Mouse (Mus musculus) heart, adult 2 months (tissue): ENCODE measurements around the gene Gm11084.

Experiments used
- CTCF ChIP-seq: fragments of 200-600 bp; IDR thresholded peaks from 2 replicates; pipeline ENCODE4 v1.8.1; 2022; ENCODE audit warnings: antibody characterized with exemption, mild to moderate bottlenecking, moderate library complexity
- EP300 ChIP-seq: fragments of 200-500 bp; IDR thresholded peaks from 2 replicates; pipeline ENCODE4 v1.6.1; 2011; ENCODE audit warnings: low read depth, low read length, control low read depth; ENCODE audit not compliant: insufficient read depth
- POLR2A ChIP-seq: fragments of 200-500 bp; IDR thresholded peaks from 2 replicates; pipeline ENCODE4 v1.6.1; 2011; ENCODE audit warnings: mild to moderate bottlenecking, low read depth, low read length, control low read depth; ENCODE audit not compliant: insufficient read depth

DNA sequence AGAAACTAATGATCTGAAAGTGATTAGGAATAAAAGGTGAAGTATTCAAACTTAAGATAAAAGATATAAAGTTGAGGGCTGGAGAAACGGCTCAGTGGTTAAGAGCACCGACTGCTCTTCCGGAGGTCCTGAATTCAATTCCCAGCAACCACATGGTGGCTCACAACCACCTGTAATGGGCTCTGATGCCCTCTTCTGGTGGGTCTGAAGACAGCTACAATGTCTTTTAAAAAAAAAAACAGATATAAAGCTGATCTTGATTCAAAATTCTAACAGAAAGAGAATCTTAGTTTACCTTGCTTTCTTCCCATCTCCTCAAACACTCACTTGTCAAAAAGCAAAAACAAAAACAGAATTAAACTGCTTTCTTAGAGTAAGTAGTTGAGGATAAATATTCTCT is 30.1 kb downstream of the Gm11084 start:
- TF ChIP-seq CTCF = peak; percentile 35
- no peak for TF ChIP-seq EP300
- TF ChIP-seq POLR2A = no peak
